14 mouse cellular contexts compared by ENCODE assay signal in the genomic region with DNA sequence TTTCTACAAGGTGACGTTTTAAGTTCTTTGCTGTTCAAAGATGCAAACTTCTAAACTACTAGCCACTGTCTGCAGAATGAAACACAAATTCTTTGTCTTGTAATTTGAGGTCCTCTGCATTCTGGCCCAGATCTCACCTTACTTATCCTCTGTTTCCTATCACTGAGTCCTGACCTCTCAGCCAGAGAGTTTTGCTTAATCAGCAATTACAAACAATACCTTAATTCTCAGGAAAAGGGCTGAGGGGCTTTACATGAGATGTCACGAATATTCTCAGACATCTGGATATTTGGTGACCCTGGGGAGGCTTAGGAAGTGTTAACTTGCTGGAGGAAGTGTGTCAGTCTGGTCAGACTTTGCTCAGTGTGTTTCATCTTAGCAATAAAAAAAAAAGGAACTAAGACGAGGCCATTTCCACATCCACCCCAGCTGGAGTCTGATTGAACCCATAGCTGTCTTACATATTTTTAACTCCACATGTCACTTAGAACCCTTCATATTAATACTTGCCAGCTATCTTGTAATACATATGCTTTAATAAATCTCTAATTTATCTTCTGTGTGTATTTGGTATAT.
"Had no signal": no experiment of that assay in that cellular context is flagged by ENCODE, and none has a peak within 500 bp of the region (broad histone marks: within the 10 kb centered on the region; RNA-seq: fewer than 3 reads in every experiment).

No protein-coding gene starts in this region.

- H3K4me3 ChIP-seq: kidney, embryonic 15.5 days; left cerebral cortex, adult 2 months; limb, embryonic 10.5 days; liver, embryonic 13.5 days; lung, embryonic 15.5 days; megakaryocyte, embryonic 14.5 days; midbrain, embryonic 12.5 days; neural tube, embryonic 13.5 days had no signal

- H3K4me1 ChIP-seq: kidney, embryonic 15.5 days; limb, embryonic 10.5 days; liver, embryonic 13.5 days; lung, embryonic 15.5 days; megakaryocyte, embryonic 14.5 days; midbrain, embryonic 12.5 days; neural tube, embryonic 13.5 days had no signal

- H3K36me3 ChIP-seq: kidney, embryonic 15.5 days; limb, embryonic 10.5 days; liver, embryonic 13.5 days; lung, embryonic 15.5 days; midbrain, embryonic 12.5 days; neural tube, embryonic 13.5 days had no signal

- H3K9ac ChIP-seq: kidney, embryonic 15.5 days; liver, embryonic 13.5 days; liver, postnatal 0 days; lung, embryonic 15.5 days; midbrain, embryonic 12.5 days; neural tube, embryonic 13.5 days had no signal

- H3K27me3 ChIP-seq: kidney, embryonic 15.5 days; liver, embryonic 13.5 days; lung, embryonic 15.5 days; megakaryocyte, embryonic 14.5 days; midbrain, embryonic 12.5 days; neural tube, embryonic 13.5 days had no signal

- H3K27ac ChIP-seq: kidney, embryonic 15.5 days; left cerebral cortex, adult 2 months; limb, embryonic 10.5 days; liver, embryonic 13.5 days; lung, embryonic 15.5 days; midbrain, embryonic 12.5 days; neural tube, embryonic 13.5 days had no signal

- DNase-seq: kidney, adult 2 months; kidney, postnatal 14 days; liver, embryonic 13.5 days; liver, postnatal 0 days; thymus, adult 2 months; thymus, postnatal 25 days had no signal

- H3K4me2 ChIP-seq: kidney, embryonic 15.5 days; liver, embryonic 13.5 days; lung, embryonic 15.5 days; midbrain, embryonic 12.5 days; neural tube, embryonic 13.5 days had no signal

- H3K9me3 ChIP-seq: kidney, embryonic 15.5 days; limb, embryonic 10.5 days; liver, embryonic 13.5 days; lung, embryonic 15.5 days; midbrain, embryonic 12.5 days; neural tube, embryonic 13.5 days had no signal

- ATAC-seq: liver, postnatal 0 days; midbrain, embryonic 16.5 days had no signal
